Mouse (Mus musculus): ENCODE data around the gene Ifit2.

GRCm38 (mm10) chr19:34546211-34546610 is 4.3 kb upstream of the Ifit2 start:
- TF ChIP-seq MAFK (IDR thresholded peaks at IDR 0.05; ENCODE audit: insufficient read depth, low read depth, low read length) = no peak
- TF ChIP-seq ZC3H11A (IDR thresholded peaks at IDR 0.05; ENCODE audit: borderline replicate concordance, low read depth, low read length) = no peak
